Mouse (Mus musculus) brown adipose tissue, adult 24 weeks (tissue): ENCODE measurements around the gene Trim69. TPM values are rescaled to one million over a fixed set of nuclear protein-coding genes. Genes with fewer than 3 reads are reported as not detected.

Experiments
- H3K27ac ChIP-seq: fragments of 200-500 bp; replicated peaks from 2 replicates; pipeline ENCODE4 v1.5.1; 2012; ENCODE audit warnings: low read depth, mild to moderate bottlenecking, low read length
- H3K4me1 ChIP-seq: fragments of 200-500 bp; 2 replicates; pipeline ENCODE4 v1.6.1; 2012; ENCODE audit warnings: low read length, mixed read lengths; ENCODE audit not compliant: control insufficient read depth, insufficient read depth, insufficient read length
- H3K4me3 ChIP-seq: fragments of 200-500 bp; 2 replicates; pipeline ENCODE4 v1.5.1; 2012; ENCODE audit warnings: low read depth, mild to moderate bottlenecking, low read length, moderate library complexity; ENCODE audit not compliant: insufficient read depth
- polyA plus RNA-seq: library from polyadenylated mRNA; stranded (reverse); fragments of >200 nt; gene quantifications from 2 replicates; pipeline ENCODE4 v1.2.4, GENCODE M21; 2012; ENCODE audit not compliant: missing spikeins, insufficient read depth, insufficient read length

The Trim69 gene
- polyA plus RNA-seq, 1 experiment, result not detected

DNA sequence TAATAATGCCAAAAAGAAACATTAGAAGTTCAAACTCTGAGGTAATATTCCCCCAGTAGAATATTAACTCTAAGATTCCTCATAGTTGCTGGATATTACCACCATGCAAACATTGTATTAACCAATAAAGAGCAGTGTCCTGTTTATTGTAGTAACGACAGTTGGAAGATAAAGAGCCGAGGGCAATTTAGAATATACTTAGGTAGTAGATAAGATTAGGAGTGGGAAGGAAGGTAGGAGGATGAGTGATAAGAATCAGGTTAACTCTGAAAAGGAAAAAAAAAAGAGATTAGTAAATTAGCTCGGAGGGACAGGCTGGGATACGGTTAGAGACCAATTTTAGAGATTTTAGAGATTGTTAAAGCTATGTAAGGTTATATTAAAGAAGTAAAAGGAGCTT, 60.9 kb downstream of the Trim69 start:
- Histone ChIP-seq H3K27ac (no peak overlapping the region), H3K4me3 (no peak overlapping the region), H3K4me1 (no peaks in the 10 kb centered on the region)

DNA sequence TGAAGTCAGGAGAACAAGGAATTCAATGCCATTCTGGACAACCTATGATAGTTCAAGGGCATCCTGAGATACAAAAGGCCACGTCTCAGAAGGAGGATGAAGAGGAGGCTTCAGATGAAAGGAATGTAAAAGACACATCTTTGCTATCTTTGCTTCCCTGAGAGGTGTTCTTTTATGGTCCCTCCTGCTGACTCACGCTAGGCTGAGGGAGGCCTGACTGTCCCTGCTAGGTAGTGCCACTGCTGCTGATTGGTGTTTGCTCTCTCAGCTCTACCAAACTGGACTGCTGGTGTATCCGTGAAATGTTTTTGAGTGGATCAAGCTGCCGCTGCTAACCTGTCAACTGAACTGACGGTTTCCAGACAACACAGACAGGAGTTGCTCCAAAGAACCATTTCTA, 61.3 kb downstream of the Trim69 start:
- H3K4me3 ChIP-seq, result no peak overlapping the region
- H3K4me1 ChIP-seq, result no peaks in the 10 kb centered on the region
- H3K27ac ChIP-seq, result no peak overlapping the region

DNA sequence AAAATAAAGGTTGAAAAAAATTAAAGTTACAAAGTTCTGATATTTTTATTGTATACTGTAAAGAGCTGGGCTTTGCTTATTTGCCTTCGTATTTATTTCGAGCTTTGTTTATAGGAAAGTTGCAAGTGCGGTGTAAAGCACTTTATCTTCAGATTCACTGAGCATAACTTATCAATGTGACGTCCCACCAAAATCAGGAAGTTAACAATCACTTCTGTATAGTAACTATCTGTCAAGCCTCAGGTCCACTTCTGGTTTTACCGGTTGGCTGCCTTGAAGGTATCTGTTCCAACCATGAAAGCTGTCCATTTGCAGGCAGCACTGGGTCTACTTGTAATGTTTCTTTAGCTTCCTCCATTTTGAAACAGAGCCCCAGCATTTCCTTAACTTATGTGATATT, 61.8 kb downstream of the Trim69 start:
- H3K4me3 ChIP-seq, result no peak overlapping the region
- no peaks in the 10 kb centered on the region for H3K4me1 ChIP-seq
- no peak overlapping the region for H3K27ac ChIP-seq

DNA sequence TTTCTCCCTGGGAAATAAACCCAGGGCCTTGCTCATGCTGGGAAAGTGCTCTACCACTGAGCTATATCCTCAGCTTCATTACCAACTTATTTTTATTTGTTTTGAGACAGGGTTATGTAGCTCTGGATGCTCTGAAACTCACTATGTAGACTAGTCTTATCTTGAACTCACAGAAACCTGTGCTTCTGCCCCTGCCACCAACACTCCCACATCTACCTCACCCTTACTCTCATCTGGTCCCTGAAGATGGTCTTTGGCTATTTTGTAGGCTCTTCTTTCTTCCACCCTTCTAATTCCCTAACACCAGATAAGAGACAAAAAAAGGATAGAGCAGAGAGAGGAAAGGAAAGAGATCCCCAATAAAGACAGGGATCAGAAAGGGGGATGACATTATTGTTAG, 63.2 kb downstream of the Trim69 start:
- no peaks in the 10 kb centered on the region for H3K4me1 ChIP-seq
- no peak overlapping the region for H3K4me3 ChIP-seq
- H3K27ac ChIP-seq, result no peak overlapping the region

Other genes with a start within 250 kb of the Trim69 start
- 5.9 and 6.5 TPM in 2 replicates for gene Ctdspl2, start 204.7 kb upstream of the Trim69 start, polyA plus RNA-seq
- not detected in 2 replicates for gene Mageb3, start 204.6 kb upstream of the Trim69 start, polyA plus RNA-seq
- gene Eif3j1, start 132.2 kb upstream of the Trim69 start, polyA plus RNA-seq, result 6.8 and 9.9 TPM in 2 replicates
- gene Spg11, start 42.3 kb upstream of the Trim69 start, polyA plus RNA-seq, result 6.1 and 7.8 TPM in 2 replicates
- gene B2m, start 13.0 kb upstream of the Trim69 start, polyA plus RNA-seq, result 1,264 and 2,088 TPM in 2 replicates
- not detected in 2 replicates for gene Patl2, start 25.5 kb downstream of the Trim69 start, polyA plus RNA-seq
- gene Terb2, start 25.6 kb downstream of the Trim69 start, polyA plus RNA-seq, result not detected in 2 replicates
- gene Sord, start 74.0 kb downstream of the Trim69 start, polyA plus RNA-seq, result 59.6 and 87.1 TPM in 2 replicates
- gene Duox2, start 137.7 kb downstream of the Trim69 start, polyA plus RNA-seq, result not detected in 2 replicates
- gene Duoxa2, start 138.2 kb downstream of the Trim69 start, polyA plus RNA-seq, result not detected in 2 replicates
- gene Duoxa1, start 153.0 kb downstream of the Trim69 start, polyA plus RNA-seq, result 0.67 TPM in 1 of 2 replicates, not detected in the other
- gene Duox1, start 155.0 kb downstream of the Trim69 start, polyA plus RNA-seq, result not detected in 2 replicates
- gene Shf, start 208.5 kb downstream of the Trim69 start, polyA plus RNA-seq, result 3.1 and 4.5 TPM in 2 replicates